Mouse (Mus musculus) B cell, adult (primary cell): ENCODE data around the gene Errfi1. TPM values are rescaled to one million over a fixed set of nuclear protein-coding genes. Genes with fewer than 3 reads are reported as not detected.

Source experiments
- total RNA-seq: library from RNA; stranded (reverse); gene quantifications from 4 replicates; pipeline ENCODE4 v1.2.4, GENCODE M21; 2023; ENCODE audit not compliant: inconsistent age

Errfi1 gene
- 7.6 to 14.2 TPM (median 10.0 TPM) in 4 replicates for total RNA-seq

GRCm38 (mm10) chr4:150853680-150854461 lies at the start of gene Errfi1:
TSS of gene Errfi1 (plus strand) at chr4:150853919.

GRCm38 (mm10) chr4:150914290-150914733 lies 60.6 kb downstream of the Errfi1 start, which contains the start of the genes Park7 and Tnfrsf9:
TSS of gene Park7 (minus strand) at chr4:150914437.
TSS of gene Tnfrsf9 (plus strand) at chr4:150914562.

Other genes starting within 250 kb of the Errfi1 start
- gene Slc45a1, start 201.7 kb upstream of the Errfi1 start, total RNA-seq: not detected in 4 replicates
- 113 to 140 TPM (median 119 TPM) in 4 replicates for gene Park7, start 60.5 kb downstream of the Errfi1 start, total RNA-seq
- 0.32 to 3.4 TPM in 2 of 4 replicates, not detected in the others for gene Tnfrsf9, start 60.6 kb downstream of the Errfi1 start, total RNA-seq
- gene Uts2, start 143.2 kb downstream of the Errfi1 start, total RNA-seq: not detected in 4 replicates
- 3.0 to 4.3 TPM (median 3.4 TPM) in 4 replicates for gene Per3, start 190.7 kb downstream of the Errfi1 start, total RNA-seq
- 66.2 to 75.1 TPM (median 70.2 TPM) in 4 replicates for gene Vamp3, start 204.0 kb downstream of the Errfi1 start, total RNA-seq
- not detected in 4 replicates for gene Gm13090, start 235.7 kb downstream of the Errfi1 start, total RNA-seq